Mouse (Mus musculus): ENCODE measurements around the gene Agbl4.

- TF ChIP-seq CTCF (IDR thresholded peaks at IDR 0.05; ENCODE audit: control insufficient read depth, insufficient read depth, insufficient read length) (no peak), USF1 (IDR thresholded peaks at IDR 0.05; ENCODE audit: low read depth) (no peak), MYOG (IDR thresholded peaks at IDR 0.05; ENCODE audit: control insufficient read depth, extremely low read depth, insufficient read length) (no peak), MYOD1 (IDR thresholded peaks at IDR 0.05; ENCODE audit: control insufficient read depth, insufficient read length, low read depth) (no peak), MAX (IDR thresholded peaks at IDR 0.05) (no peak), CEBPB (IDR thresholded peaks at IDR 0.05; ENCODE audit: low read depth) (no peak), FOSL1 (IDR thresholded peaks at IDR 0.05; ENCODE audit: insufficient read depth, low read length, poor library complexity, severe bottlenecking) (no peak)
Measured at GRCm38 (mm10) chr4:111441709-111442108, 1044.2 kb downstream of the Agbl4 start.

Data from C2C12 (cell line).